Mouse (Mus musculus) heart, postnatal 0 days (tissue): ENCODE measurements around the gene Magt1.

ENCODE experiments used
- CTCF ChIP-seq: IDR thresholded peaks from 2 replicates; pipeline ENCODE4 v1.5.1; 2016; ENCODE audit warnings: antibody characterized with exemption, control low read depth, low read depth
- EP300 ChIP-seq: IDR thresholded peaks from 2 replicates; pipeline ENCODE4 v1.6.1; 2016; ENCODE audit warnings: antibody characterized with exemption, low read depth

DNA sequence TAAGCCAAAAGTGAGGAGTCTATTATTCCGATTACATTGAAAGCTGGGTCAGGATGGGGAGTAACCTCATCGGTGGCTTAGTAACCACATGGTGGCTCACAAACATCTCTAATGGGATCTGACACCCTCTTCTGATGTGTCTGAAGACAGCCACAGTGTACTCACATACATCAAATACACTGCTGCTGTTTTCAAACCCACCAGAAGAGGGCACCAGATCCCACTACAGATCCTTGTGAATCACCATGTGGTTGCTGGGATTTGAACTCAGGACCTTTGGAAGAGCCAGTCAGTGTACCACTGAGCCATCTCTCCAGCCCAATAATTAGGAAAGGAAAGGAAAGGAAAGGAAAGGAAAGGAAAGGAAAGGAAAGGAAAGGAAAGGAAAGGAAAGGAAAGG lies 90.3 kb downstream of the Magt1 start:
- TF ChIP-seq CTCF, result peak; percentile 32
- TF ChIP-seq EP300, result no peak
